Mouse (Mus musculus) myocyte (in vitro differentiated cells): ENCODE measurements around the gene Fgfr4.

ENCODE experiments used
- SRF ChIP-seq: IDR thresholded peaks from one replicate; pipeline ENCODE4 v1.6.1; 2011; ENCODE audit warnings: low read depth; ENCODE audit not compliant: control insufficient read depth, insufficient read length
- USF1 ChIP-seq: IDR thresholded peaks from one replicate; pipeline ENCODE4 v1.6.1; 2011; ENCODE audit warnings: low read depth, mild to moderate bottlenecking, control low read depth, moderate library complexity

GRCm38 (mm10) chr13:55133448-55133847 is 19.0 kb upstream of the Fgfr4 start, which contains the start of gene Gm17617:
- TF ChIP-seq USF1 (no peak), SRF (no peak)
